Mouse (Mus musculus) layer of hippocampus, adult 9-10 months (tissue): ENCODE data around the gene Trim8.

Experiments used
- DNase-seq: peaks from one replicate; pipeline ENCODE4 v3.0.0; 2022; ENCODE audit warnings: low spot score

Trim8 gene

GRCm38 (mm10) chr19:46479306-46480075 is 22.0 kb upstream of the Trim8 start:
- no peak for DNase-seq

GRCm38 (mm10) chr19:46480624-46481345 is 20.7 kb upstream of the Trim8 start:
- no peak for DNase-seq

GRCm38 (mm10) chr19:46481352-46481751 is 20.1 kb upstream of the Trim8 start:
- no peak for DNase-seq

- DNase-seq: no peak
These were observed 19.7 kb upstream of the Trim8 start for GRCm38 (mm10) chr19:46481756-46482155.

GRCm38 (mm10) chr19:46482896-46483516 is 18.5 kb upstream of the Trim8 start:
- no peak for DNase-seq

GRCm38 (mm10) chr19:46483701-46484328 is 17.7 kb upstream of the Trim8 start:
- DNase-seq: no peak

GRCm38 (mm10) chr19:46484518-46484917 is 17.0 kb upstream of the Trim8 start:
- no peak for DNase-seq

GRCm38 (mm10) chr19:46485847-46486246 is 15.7 kb upstream of the Trim8 start:
- no peak for DNase-seq

- no peak for DNase-seq
These were observed 14.8 kb upstream of the Trim8 start for GRCm38 (mm10) chr19:46486709-46487108.

- DNase-seq: no peak
These were observed 12.1 kb upstream of the Trim8 start for GRCm38 (mm10) chr19:46489448-46489847.

- no peak for DNase-seq
These were observed 10.9 kb upstream of the Trim8 start for GRCm38 (mm10) chr19:46490634-46491033.

- no peak for DNase-seq
These were observed 6.4 kb upstream of the Trim8 start for GRCm38 (mm10) chr19:46495136-46495535.

GRCm38 (mm10) chr19:46497230-46497629 is 4.3 kb upstream of the Trim8 start:
- DNase-seq: no peak

GRCm38 (mm10) chr19:46499539-46499835 is 2.0 kb upstream of the Trim8 start:
- DNase-seq: no peak

GRCm38 (mm10) chr19:46499836-46500580 is 1.5 kb upstream of the Trim8 start:
- peak; percentile 98 for DNase-seq

- DNase-seq: no peak
These were observed 741 bp upstream of the Trim8 start for GRCm38 (mm10) chr19:46500581-46501341.

- no peak for DNase-seq
These were observed 560 bp downstream of the Trim8 start for GRCm38 (mm10) chr19:46502069-46502455.

GRCm38 (mm10) chr19:46502471-46503166 is 1.1 kb downstream of the Trim8 start:
- DNase-seq: no peak

GRCm38 (mm10) chr19:46503351-46504084 is 2.0 kb downstream of the Trim8 start:
- no peak for DNase-seq

- no peak for DNase-seq
These were observed 2.6 kb downstream of the Trim8 start for GRCm38 (mm10) chr19:46504085-46504552.
